Mouse (Mus musculus) heart, postnatal 10 days (tissue): Measurements from ENCODE around the gene 2310050C09Rik. TPM values are rescaled to one million over a fixed set of nuclear protein-coding genes. Genes with fewer than 3 reads are reported as not detected.

Experiments
- DNase-seq, 2 experiments: peaks; one replicate each; pipeline ENCODE4 v3.0.0; 2021
- intact Hi-C: fragments of 180-260 bp; cut with DNase I; formaldehyde crosslinking; loops from one replicate; pipeline ENCODE4 v1.15.1; 2025
- total RNA-seq, 2 experiments: library from RNA; stranded (reverse); gene quantifications; 2 replicates each; pipeline ENCODE4 v1.2.3; 2021

Gene 2310050C09Rik
- not detected for total RNA-seq

- no peak for DNase-seq
- intact Hi-C loops = no loop called here
Observed at GRCm38 (mm10) chr3:92870116-92870515, at the start of gene 2310050C09Rik. 2310050C09Rik (minus strand) TSS chr3:92870216.

DNA sequence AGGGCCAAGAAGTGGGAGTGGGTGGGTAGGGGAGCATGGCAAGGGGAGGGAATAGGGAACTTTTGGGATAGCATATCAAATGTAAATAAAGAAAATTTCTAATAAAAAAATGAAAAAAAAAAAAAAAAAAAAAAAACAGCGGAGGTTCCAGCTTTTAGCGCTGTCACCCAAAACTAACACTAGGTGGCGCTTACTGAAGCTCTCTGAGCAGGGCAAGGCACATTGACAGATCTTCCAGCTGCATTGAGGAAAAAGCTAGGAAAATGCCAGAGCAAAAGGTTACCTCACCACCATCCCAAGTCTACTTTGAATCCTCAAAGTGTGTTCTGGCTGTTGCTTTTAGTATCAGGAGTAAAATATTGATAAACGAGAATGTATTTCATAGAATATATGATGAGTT, 37.6 kb upstream of the 2310050C09Rik start:
- intact Hi-C loops = loop anchor here (5.0 to 10.0 kb wide), 2 partner anchors 125 to 763 kb away; partner anchors contain the start of gene Lelp1
- DNase-seq = peak; percentile 11 to 23

GRCm38 (mm10) chr3:92905182-92905581, 35.2 kb upstream of the 2310050C09Rik start:
- DNase-seq = no peak
- intact Hi-C loops = loop anchor here (5.0 to 10.0 kb wide), 2 partner anchors 127 to 760 kb away; partner anchors contain the start of gene Lelp1

- DNase-seq = no peak
- intact Hi-C loops = loop anchor here (10.0 kb wide), 1 partner anchor 759 kb away; the partner anchor contains the start of gene Lelp1
Observed at GRCm38 (mm10) chr3:92903640-92904039, 33.6 kb upstream of the 2310050C09Rik start.

- intact Hi-C loops = loop anchor here (10.0 kb wide), 1 partner anchor 758 kb away; the partner anchor contains the start of gene Lelp1
- peak in 1 of 2 experiments; percentile 25 for DNase-seq
Observed at GRCm38 (mm10) chr3:92902992-92903391, 33.0 kb upstream of the 2310050C09Rik start.

DNA sequence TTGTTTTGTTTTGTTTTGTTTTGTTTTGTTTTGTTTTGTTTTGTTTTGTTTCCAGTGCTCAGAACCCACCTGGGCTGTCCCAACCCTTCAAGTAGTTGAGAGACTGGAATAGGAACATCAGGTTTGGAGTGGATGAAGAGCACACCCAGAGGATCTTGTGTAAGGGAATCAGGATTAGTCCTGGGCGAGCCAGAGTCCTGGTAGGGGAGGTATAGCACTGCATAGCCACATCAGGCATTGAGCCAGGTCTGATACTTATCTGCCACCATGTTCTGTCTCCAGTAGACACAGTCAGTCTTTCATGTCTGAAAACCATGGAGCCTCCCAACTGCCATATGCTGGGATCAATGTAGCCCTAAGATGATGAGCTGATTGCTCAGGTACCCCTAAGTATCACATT, 24.5 kb upstream of the 2310050C09Rik start:
- intact Hi-C loops = no loop called here
- DNase-seq = no peak

- intact Hi-C loops = no loop called here
- no peak for DNase-seq
Observed at GRCm38 (mm10) chr3:92894063-92894462, 24.0 kb upstream of the 2310050C09Rik start.

DNA sequence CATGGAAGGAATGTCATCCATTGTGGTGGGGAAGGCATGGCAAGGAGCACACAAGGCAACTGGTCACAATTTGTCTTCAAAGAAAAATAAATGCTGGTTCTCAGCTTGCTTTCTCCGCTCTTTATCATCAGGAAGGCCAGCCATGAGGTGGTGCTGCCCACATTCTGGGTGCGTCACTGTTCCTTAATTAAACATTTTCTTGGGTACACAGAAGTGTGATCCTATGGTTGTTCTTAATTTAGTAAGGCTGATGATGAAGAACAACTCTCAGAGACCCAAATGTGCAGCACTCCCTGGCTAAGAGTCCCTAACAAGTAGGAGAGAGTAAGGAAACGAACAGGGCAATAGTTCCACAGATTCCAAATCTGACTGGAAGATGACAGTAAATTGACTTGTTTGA, 4.2 kb upstream of the 2310050C09Rik start:
- no peak for DNase-seq
- intact Hi-C loops = no loop called here

- DNase-seq = no peak
- intact Hi-C loops = no loop called here
Observed at GRCm38 (mm10) chr3:92851186-92851585, 18.8 kb downstream of the 2310050C09Rik start, which contains the start of gene Lce1l. Lce1l (minus strand) TSS chr3:92851286.

GRCm38 (mm10) chr3:92827108-92827507, 42.9 kb downstream of the 2310050C09Rik start, which contains the start of gene Kprp:
Kprp (minus strand) TSS chr3:92827247.
- intact Hi-C loops = no loop called here
- DNase-seq = no peak

GRCm38 (mm10) chr3:92825808-92826207, 44.2 kb downstream of the 2310050C09Rik start:
- intact Hi-C loops = no loop called here
- no peak for DNase-seq

Other genes with a start within 250 kb of the 2310050C09Rik start
- gene Lce6a, start 248.6 kb downstream of the 2310050C09Rik start, total RNA-seq = not detected
- not detected for gene Lce1a1, start 221.9 kb downstream of the 2310050C09Rik start, total RNA-seq
- gene Lce1b, start 213.3 kb downstream of the 2310050C09Rik start, total RNA-seq = not detected
- gene Lce1a2, start 199.9 kb downstream of the 2310050C09Rik start, total RNA-seq = not detected
- gene Lce1c, start 191.0 kb downstream of the 2310050C09Rik start, total RNA-seq = not detected
- gene Lce1d, start 183.0 kb downstream of the 2310050C09Rik start, total RNA-seq = not detected
- not detected for gene Lce1e, start 161.1 kb downstream of the 2310050C09Rik start, total RNA-seq
- gene Lce1f, start 149.9 kb downstream of the 2310050C09Rik start, total RNA-seq = not detected
- gene Gm38119, start 131.1 kb downstream of the 2310050C09Rik start, total RNA-seq = not detected
- not detected for gene Lce1g, start 117.9 kb downstream of the 2310050C09Rik start, total RNA-seq
- gene Lce1h, start 105.2 kb downstream of the 2310050C09Rik start, total RNA-seq = not detected
- not detected for gene Lce1i, start 91.3 kb downstream of the 2310050C09Rik start, total RNA-seq
- not detected for gene Lce1j, start 79.7 kb downstream of the 2310050C09Rik start, total RNA-seq
- gene Lce1k, start 62.3 kb downstream of the 2310050C09Rik start, total RNA-seq = not detected
- gene Kprp, start 43.0 kb downstream of the 2310050C09Rik start, total RNA-seq = not detected
- gene Lce1l, start 18.9 kb downstream of the 2310050C09Rik start, total RNA-seq = not detected
- not detected for gene Lce3a, start 56.0 kb upstream of the 2310050C09Rik start, total RNA-seq
- gene Lce3b, start 62.8 kb upstream of the 2310050C09Rik start, total RNA-seq = not detected
- gene Lce3c, start 74.3 kb upstream of the 2310050C09Rik start, total RNA-seq = not detected
- gene Lce3d, start 87.2 kb upstream of the 2310050C09Rik start, total RNA-seq = not detected
- gene Lce3e, start 96.8 kb upstream of the 2310050C09Rik start, total RNA-seq = not detected
- gene Lce3f, start 122.0 kb upstream of the 2310050C09Rik start, total RNA-seq = not detected
- not detected for gene Crct1, start 145.5 kb upstream of the 2310050C09Rik start, total RNA-seq
- not detected for gene Lce1m, start 148.8 kb upstream of the 2310050C09Rik start, total RNA-seq
- not detected for gene Gm4858, start 198.6 kb upstream of the 2310050C09Rik start, total RNA-seq